Mouse (Mus musculus) limb, embryonic 14.5 days (tissue): ENCODE data around the gene Ciao2a. TPM values are rescaled to one million over a fixed set of nuclear protein-coding genes. Genes with fewer than 3 reads are reported as not detected.

Experiments
- ATAC-seq: fragments of 200-750 bp; cut with Nextera tagmentation; 2 replicates; pipeline ENCODE4 v1.8.0; 2017; ENCODE audit warnings: low read depth, moderate number of reproducible peaks, moderate TSS enrichment; ENCODE audit not compliant: low FRiP score
- DNase-seq: peaks from one replicate; pipeline ENCODE4 v3.0.0-alpha.2; 2015; ENCODE audit warnings: low spot score
- H3K27ac ChIP-seq: fragments of 300-500 bp; sonication (generic); replicated peaks from 2 replicates; pipeline ENCODE4 v1.5.1; 2014; ENCODE audit warnings: low read depth, mild to moderate bottlenecking, low read length, moderate library complexity, mixed read lengths
- H3K27me3 ChIP-seq: fragments of 300-500 bp; sonication (generic); 2 replicates; pipeline ENCODE4 v1.6.1; 2014; ENCODE audit warnings: low read length, mixed read lengths; ENCODE audit not compliant: control insufficient read depth, insufficient read depth
- H3K36me3 ChIP-seq: fragments of 300-500 bp; sonication (generic); 2 replicates; pipeline ENCODE4 v1.6.1; 2014; ENCODE audit warnings: mild to moderate bottlenecking, low read length, moderate library complexity, mixed read lengths; ENCODE audit not compliant: control insufficient read depth, insufficient read depth
- H3K4me1 ChIP-seq: fragments of 300-500 bp; sonication (generic); 2 replicates; pipeline ENCODE4 v1.6.1; 2014; ENCODE audit warnings: antibody characterized with exemption, low read length, mixed read lengths; ENCODE audit not compliant: control insufficient read depth, insufficient read depth
- H3K4me2 ChIP-seq: fragments of 300-500 bp; sonication (generic); replicated peaks from 2 replicates; pipeline ENCODE4 v1.6.1; 2014; ENCODE audit warnings: low read depth, mild to moderate bottlenecking, low read length, moderate library complexity; ENCODE audit not compliant: severe bottlenecking
- H3K4me3 ChIP-seq: fragments of 300-500 bp; sonication (generic); replicated peaks from 2 replicates; pipeline ENCODE4 v1.5.1; 2014; ENCODE audit warnings: low read length
- H3K9ac ChIP-seq: fragments of 300-500 bp; sonication (generic); 2 replicates; pipeline ENCODE4 v1.6.1; 2014; ENCODE audit warnings: mild to moderate bottlenecking, low read depth, low read length, moderate library complexity; ENCODE audit not compliant: severe bottlenecking
- H3K9me3 ChIP-seq: fragments of 300-500 bp; sonication (generic); 2 replicates; pipeline ENCODE4 v1.6.1; 2016; ENCODE audit warnings: low read length; ENCODE audit not compliant: control insufficient read depth
- POLR2A ChIP-seq: fragments of 200-500 bp; IDR thresholded peaks from 2 replicates; pipeline ENCODE4 v1.8.0; 2012; ENCODE audit warnings: inconsistent platforms, mild to moderate bottlenecking, moderate library complexity, borderline replicate concordance; ENCODE audit not compliant: insufficient read depth, insufficient read length; ENCODE audit errors: extremely low read depth
- WGBS: fragments of 180-500 bp; shearing (Covaris S2); extraction: QIAGEN DNeasy Blood & Tissue Kit; methylation state at CpG from one replicate; pipeline ENCODE4 v1.1.7; 2014; 5-methylcytosine and 5-hydroxymethylcytosine counted together
- polyA plus RNA-seq, 2 experiments: library from polyadenylated mRNA; depleted of rRNA in 1 of 2; stranded (reverse) in 1 of 2; unstranded in 1 of 2; fragments of >200 nt; fragmentation: Nextera tagmentation in 1 of 2; extraction: Ambion mirVana in 1 of 2; gene quantifications; 2 replicates each; pipeline versions ENCODE4 v1.2.1 to v1.2.3; 2012 to 2014

Gene Ciao2a
- polyA plus RNA-seq, 2 experiments = 53.0 to 134 TPM

DNA sequence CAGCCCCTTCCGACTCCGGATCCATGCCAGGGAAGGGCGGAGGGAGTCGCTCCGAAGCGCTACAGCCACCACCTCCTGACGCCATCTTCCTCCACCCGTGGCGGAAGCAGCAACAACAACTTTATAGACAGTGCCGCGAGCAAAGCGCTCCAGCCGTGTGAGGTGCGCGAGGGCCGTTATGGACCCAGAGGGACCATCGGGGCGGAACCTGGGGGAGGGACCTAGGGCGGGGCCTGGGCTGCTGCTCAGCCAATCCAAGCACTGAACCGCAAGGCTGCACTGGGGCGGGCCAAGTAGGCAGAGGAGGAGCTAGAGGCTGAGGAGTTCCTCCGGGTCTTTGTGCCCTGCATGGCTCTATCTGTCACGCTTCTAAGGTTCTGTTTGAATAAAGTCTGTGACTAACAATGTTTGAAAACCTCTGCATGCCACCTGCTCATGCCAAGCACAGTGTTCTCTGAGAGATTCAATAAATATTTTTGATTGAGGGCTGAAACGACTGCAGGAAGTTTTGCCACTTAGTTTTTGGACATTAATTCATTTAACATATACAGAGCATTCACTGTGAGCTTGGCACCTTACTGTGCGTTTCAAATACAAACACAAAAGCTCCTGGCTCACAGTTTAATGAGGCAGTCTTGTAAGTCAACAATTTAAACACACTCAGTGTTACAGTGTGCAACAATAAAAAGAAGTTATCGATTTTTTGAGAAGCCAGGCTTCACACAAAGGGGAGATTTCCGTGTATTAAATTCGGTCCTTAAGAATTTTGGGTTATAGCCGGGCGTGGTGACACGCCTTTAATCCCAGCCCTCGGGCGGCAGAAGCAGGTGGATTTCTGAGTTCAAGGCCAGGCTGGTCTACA is 1.5 kb upstream of the Ciao2a start:
- DNase-seq = peak; percentile 97

DNA sequence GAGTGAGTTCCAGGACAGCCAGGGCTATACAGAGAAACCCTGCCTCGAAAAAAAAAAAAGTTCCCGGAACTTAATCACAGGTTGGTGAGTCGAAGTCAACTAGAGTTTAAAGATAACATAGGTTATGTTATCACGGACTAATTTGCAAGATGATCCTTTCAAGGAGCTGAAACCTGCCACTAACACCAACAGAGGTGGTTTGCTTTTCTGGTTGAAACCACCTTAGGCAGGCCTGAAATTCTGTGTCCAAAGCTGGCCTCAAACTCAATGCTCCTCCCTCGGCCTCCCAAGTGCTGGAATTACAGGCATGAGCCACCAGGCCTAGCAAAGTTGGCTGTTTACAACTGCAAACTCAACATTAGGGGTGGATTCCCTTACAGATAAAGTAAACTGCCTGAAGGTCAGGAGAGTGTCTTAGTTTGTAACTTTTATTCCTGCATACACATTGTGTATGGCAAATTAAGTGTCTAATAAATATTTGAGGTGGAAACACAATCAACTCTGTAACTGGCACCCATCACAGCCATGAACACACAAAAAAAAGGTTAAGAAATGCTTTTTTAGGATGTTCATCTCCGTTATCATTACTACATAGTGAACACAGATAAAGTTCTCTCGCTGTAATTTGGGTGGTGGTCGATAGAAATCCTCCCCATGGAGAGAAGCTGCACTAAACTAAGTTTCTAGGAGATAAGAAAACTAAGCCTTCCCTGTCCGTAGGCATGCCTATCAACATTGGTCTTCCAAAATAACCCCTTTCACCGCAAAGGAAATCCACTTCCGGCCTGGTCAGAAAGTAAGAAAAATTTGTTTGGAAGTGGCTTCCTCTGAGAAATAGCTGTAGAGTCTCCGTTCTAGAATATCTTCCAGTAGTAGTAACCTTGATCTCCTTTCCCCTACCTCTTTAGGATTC is 612 bp upstream of the Ciao2a start:
- Histone ChIP-seq H3K4me2 (peak overlapping the region; percentile 81), H3K27ac (peak overlapping the region; percentile 80), H3K36me3 (0 out of 2 replicates have a peak, but pooled peaks cover 6% of the 10 kb centered on the region), H3K9me3 (no peaks in the 10 kb centered on the region), H3K9ac (peak overlapping the region; percentile 34; the same call in 1 of the 2 replicates), H3K4me1 (peaks cover 20% of the 10 kb centered on the region), H3K4me3 (peak overlapping the region; percentile 60), H3K27me3 (no peaks in the 10 kb centered on the region)
- ATAC-seq (no peak), DNase-seq (no peak)
- WGBS = 59% methylated on average over 12 of the region's 12 CpGs
- no peak for TF ChIP-seq POLR2A

More for the DNA sequence above, 1.5 kb upstream of the Ciao2a start:
- peaks cover 20% of the 10 kb centered on the region for H3K4me1 ChIP-seq
- ATAC-seq = peak; percentile 96
- peak overlapping the region; percentile 60 for H3K4me3 ChIP-seq
- no peaks in the 10 kb centered on the region for H3K27me3 ChIP-seq
- H3K9me3 ChIP-seq = no peaks in the 10 kb centered on the region
- H3K27ac ChIP-seq = peak overlapping the region; percentile 63
- TF ChIP-seq POLR2A = peak; percentile 76; the same call in 1 of the 2 replicates
- peak overlapping the region; percentile 70 for H3K9ac ChIP-seq
- 18% methylated on average over 33 of the region's 33 CpGs for WGBS
- H3K4me2 ChIP-seq = peak overlapping the region; percentile 52
- H3K36me3 ChIP-seq = 0 out of 2 replicates have a peak, but pooled peaks cover under 1% of the 10 kb centered on the region

DNA sequence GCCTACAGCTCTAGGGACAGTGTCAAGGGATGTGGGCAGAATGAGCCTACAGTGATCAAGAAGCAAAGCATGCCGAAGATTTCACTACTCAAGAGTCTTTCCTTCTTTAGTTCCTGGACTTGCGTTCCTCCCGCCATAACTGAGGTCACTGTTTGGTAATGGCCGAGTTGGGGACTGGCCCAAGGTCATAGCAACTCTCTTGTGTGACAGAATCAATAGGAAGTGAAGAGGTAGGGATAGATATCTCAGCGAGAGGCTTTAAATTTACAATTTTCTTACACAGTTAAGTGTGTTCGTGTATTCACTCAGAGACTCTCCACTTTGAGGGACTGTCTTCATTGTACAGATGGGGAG is 759 bp downstream of the Ciao2a start:
- peaks cover 20% of the 10 kb centered on the region for H3K4me1 ChIP-seq
- peak overlapping the region; percentile 60 for H3K4me3 ChIP-seq
- H3K36me3 ChIP-seq = peaks cover 11% of the 10 kb centered on the region; the same call in 1 of the 2 replicates
- peak overlapping the region; percentile 81 for H3K4me2 ChIP-seq
- peak overlapping the region; percentile 66 for H3K9ac ChIP-seq
- ATAC-seq (no peak), DNase-seq (no peak)
- no peak for TF ChIP-seq POLR2A
- H3K27me3 ChIP-seq = no peaks in the 10 kb centered on the region
- no peaks in the 10 kb centered on the region for H3K9me3 ChIP-seq
- H3K27ac ChIP-seq = peak overlapping the region; percentile 67
- 43% methylated on average over 6 of the region's 6 CpGs for WGBS

DNA sequence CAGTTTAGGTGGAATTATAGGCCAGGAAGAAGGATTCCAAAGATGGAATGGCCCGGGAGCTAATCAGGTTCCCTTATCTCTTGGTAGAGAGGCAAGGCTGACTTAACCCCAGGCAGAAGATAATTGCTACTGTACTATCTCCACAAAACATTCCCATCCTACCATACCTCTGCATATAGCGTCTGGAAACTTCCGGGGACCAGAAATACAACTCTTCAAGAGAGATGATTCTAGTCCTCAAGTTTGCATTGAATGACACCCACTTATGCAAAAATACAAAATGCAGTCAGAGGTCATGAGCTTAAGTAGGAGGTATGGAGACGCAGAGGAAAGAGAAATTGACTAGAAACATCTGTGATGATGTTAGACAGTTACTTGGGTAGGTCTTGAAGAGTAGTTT is 1.5 kb downstream of the Ciao2a start:
- H3K4me3 ChIP-seq = peak overlapping the region; percentile 60
- 86% methylated on average over 4 of the region's 4 CpGs for WGBS
- peak overlapping the region; percentile 81 for H3K4me2 ChIP-seq
- H3K9me3 ChIP-seq = no peaks in the 10 kb centered on the region
- H3K27me3 ChIP-seq = no peaks in the 10 kb centered on the region
- peaks cover 20% of the 10 kb centered on the region for H3K4me1 ChIP-seq
- ATAC-seq (no peak), DNase-seq (no peak)
- no peak for TF ChIP-seq POLR2A
- peaks cover 18% of the 10 kb centered on the region for H3K36me3 ChIP-seq
- H3K9ac ChIP-seq = no peak overlapping the region
- no peak overlapping the region for H3K27ac ChIP-seq

DNA sequence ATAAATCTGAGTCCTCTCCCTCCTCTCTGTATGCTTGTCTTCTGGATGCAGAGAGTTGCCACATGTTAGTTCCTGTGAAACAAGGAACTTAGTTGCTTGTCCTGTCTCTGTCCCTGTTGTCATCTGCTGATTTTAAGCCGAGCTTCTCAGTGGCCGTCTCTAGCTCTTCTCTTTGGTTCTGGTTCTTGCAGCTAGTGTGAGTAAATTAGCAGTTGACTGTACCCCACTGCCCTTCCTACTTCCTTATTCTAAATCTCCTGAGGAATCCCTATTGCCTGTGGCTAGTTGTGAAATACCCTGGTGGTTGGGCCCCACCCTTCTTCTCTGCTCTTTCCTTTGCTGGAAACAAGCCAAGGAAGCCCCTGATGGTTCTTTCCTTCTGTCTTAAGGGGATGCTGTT is 5.1 kb downstream of the Ciao2a start:
- DNase-seq = no peak
- Histone ChIP-seq H3K4me2 (no peak overlapping the region), H3K4me3 (no peak overlapping the region), H3K9ac (no peak overlapping the region), H3K27ac (no peak overlapping the region), H3K9me3 (no peaks in the 10 kb centered on the region), H3K36me3 (peaks cover 50% of the 10 kb centered on the region), H3K27me3 (no peaks in the 10 kb centered on the region), H3K4me1 (peaks cover 6% of the 10 kb centered on the region)
- no peak for TF ChIP-seq POLR2A
- no peak for ATAC-seq
- WGBS = 100% methylated on average over 2 of the region's 2 CpGs
